Mouse (Mus musculus) layer of hippocampus, adult 9-11 months (tissue): ENCODE data around the gene Tagln.

Experiments used
- DNase-seq: peaks from one replicate; pipeline ENCODE4 v3.0.0; 2022

Tagln gene

DNA sequence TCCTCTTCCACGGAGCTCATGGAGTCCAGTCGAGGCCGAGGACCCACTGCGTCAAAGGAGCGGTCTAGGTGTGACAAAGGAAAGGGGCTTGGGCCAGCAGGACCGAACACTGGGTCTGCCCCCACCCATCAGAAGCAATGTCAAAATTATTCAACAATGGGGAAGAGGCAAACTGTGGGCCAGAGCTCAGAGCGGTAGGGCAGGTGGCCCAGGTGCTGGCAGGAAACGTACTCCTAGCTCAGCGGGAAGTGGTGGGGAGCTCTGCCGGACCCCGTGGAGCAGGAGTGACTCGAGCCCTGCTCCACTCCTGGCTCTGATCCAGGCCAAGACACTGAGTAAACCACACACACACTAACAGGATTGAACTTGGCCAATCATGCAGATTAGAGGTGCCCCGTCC is 9.9 kb upstream of the Tagln start:
- no peak for DNase-seq

DNA sequence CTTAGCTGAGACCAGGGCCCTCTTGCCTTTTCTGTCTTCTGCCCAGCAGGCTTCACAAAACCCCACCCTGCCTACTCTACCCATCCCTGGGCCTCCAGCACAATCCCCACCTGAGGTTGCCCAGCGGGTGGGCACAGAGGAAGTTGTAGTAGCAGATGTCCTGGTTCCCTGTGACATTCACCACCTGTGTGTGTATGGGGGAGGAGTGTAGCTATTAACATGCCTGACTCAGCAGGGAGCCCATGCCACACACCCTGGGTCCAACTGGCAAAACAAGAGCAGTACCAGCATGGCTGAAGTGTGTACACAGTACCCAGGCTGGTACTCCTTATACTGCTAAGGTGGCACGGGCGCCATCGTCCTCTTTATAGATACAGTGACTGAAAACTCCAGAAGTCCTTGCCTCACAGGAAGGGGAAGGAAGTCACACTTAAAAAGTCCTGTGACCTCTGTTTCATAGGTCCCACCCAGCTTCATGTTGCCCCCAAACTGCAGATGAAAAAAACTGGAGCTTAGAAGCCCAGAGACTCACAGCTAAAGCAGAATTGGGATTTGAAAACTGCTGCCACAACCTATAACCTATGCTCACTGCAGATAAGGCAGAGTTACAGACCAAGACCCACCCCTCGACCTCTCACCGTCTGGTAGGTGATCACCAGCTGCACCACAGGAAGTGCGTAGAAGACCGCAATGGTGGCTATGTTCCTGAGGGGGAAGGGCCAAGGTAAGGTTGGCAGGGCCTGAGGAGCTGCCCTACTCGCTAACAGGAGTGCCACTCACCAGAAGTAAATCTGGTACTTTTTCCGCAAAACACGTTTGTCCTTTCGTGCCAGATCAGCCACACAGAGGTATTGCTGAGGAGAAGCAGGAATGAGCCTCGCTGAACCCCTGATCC is 8.9 kb upstream of the Tagln start:
- DNase-seq: no peak

DNA sequence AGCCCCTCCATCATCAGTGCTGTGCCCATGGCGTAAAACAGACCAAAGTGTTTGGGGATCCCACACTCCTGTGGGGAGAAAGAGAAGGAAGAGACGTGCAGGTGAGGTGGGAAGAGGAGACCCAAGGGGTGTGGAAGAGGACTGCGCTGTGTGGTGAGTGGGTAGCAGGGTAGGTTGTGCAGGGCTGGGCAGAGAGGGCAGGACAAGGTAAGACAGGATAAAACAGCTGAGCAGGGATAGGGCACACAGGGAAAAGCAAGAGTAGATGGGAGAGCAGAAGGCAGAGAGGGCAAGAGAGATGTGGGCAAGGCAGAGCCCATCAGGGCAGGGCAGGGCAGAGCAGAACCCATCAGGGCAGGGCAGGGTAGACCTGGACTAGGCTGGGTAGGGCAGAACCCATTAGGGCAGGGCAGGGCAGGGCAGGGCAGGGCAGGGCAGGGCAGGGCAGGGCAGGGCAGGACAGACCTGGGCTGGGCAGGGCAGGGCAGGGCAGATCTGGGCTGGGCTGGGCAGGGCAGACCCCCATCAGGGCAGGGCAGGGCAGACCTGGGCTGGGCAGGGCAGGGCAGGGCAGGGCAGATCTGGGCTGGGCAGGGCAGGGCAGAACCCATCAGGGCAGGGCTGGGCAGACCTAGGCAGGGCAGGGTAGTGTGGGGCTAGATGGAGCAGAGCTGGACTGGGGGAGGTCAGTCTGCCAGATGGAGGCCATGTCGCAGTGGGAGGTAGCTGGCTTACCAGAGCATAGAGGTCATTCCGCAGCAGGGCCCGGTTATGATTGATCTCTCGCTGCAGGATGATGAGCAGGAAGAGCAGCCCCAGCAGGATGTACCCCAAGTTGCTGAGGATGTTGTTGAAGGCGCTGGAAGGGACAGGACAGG is 8.0 kb upstream of the Tagln start:
- no peak for DNase-seq

- no peak for DNase-seq
These were observed 7.1 kb upstream of the Tagln start for GRCm38 (mm10) chr9:45942916-45943315.

DNA sequence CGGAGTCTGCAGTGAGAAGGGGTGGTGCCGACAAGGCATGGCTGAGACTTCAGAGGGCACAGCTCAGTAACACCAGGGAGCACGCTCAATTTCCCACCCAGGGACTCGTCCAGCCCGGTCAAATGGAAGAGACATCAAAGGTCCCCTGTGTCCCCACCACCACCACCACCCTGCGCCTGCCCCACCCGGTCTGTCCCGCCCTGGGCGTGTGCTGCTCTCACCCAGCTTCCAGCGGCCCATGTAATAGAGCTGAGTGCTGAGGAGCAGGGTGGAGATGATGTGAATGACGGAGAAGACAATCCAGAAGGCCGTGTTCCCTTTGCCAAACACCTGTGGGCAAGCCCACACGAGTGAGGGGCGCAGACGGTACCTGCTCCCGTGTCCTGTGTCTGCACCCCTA is 6.6 kb upstream of the Tagln start:
- DNase-seq: no peak

DNA sequence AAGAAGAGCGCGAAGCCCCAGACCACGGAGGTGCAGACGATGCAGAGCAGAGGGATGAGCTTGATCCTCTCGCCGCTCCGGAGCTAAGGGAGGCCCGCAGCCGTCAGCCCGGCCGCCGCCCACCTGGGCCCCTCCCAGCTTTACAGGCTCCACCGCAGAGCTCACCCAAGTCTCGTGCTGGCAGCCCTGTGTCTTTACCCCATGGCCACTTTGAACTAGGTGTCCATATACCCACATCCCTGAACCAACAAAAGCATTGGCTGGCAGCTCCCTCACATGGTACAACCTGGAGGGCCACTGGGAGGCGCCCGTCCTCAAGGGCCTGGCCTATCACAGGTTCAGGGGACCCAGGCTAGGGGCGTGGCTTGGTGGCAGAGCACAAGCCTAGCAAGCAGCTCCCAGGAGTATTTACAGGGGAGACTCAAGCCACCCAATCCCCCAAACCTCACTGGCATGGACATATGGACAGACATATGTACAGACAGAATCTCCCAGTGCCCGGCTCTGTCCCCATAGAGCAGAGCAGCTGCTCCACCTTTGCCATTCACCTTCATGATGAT is 5.6 kb upstream of the Tagln start:
- no peak for DNase-seq

DNA sequence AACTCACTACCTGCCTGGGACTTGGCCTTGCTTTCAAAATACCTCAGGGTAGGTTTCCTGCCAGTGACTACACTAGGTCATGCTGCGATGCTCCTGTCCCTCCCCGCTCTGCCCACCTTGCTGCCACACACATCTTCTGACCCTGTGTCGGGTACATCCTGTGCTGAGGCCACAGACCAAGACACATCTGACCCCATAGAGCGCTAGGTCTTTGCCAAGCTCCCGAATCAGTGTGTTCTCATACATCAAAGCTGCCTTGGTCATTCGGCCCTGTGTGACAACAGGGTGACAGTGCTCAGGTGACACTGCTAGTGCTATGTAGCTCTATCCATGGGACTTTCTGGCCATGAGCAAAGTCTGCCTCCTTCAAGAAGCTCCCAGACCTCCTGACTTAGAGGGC is 3.9 kb upstream of the Tagln start:
- no peak for DNase-seq

DNA sequence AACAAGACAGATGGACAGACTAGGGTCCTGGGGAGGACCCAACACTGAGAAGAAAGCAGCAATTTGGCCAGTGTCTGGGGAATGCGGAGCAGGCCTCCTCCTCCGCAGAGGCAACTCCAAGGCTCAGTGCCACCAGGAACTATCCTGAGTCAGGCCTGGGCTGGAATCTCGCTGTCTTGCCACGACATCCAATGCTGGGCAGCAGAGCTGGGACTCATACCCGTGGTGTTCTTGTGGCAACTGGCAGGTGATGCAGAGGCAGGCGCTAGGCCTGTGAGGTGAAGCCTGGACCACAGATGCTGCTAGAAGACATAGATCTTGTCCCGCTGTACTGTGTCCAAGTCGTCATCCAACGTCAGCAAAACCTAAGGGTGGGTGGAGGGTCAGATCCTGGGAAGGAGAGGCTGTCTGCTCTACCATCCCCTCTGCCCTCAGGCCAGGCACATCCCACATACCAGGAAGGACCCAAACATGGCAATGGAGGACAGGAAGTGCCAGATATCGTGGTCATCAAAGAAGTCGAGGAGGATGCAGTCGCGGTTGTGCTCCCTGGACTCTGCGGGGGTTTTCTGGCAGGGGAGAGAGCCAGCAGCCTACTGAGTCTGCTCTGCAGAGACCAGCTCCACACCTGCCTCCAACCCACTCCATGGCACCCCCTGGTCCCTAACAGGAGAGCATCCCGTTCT is 3.2 kb upstream of the Tagln start:
- DNase-seq: no peak

DNA sequence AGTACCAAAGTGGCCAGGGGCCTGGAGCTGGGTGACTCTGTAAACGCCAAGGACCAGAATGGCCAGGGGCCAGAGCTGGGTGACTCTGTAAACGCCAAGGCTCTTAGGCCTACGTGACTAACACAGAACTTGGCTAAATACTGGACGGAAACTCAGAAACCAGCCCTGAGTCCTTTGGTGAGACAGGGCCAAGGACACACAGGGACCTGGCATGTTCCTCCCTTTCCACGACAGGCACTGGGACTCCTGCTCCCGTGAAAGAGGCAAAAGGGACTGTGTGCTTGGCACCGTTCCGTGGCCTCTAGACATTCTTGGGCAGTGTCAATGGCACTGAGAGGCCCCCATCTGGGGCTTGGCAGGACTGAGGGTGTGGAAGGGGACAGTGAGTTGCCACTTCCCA is 2.2 kb upstream of the Tagln start:
- no peak for DNase-seq

GRCm38 (mm10) chr9:45936883-45937282 is 1.0 kb upstream of the Tagln start:
- DNase-seq: peak; percentile 40

- peak; percentile 60 for DNase-seq
These were observed 3.1 kb downstream of the Tagln start for GRCm38 (mm10) chr9:45932571-45933415.

GRCm38 (mm10) chr9:45931958-45932357 is 3.9 kb downstream of the Tagln start:
- DNase-seq: no peak

DNA sequence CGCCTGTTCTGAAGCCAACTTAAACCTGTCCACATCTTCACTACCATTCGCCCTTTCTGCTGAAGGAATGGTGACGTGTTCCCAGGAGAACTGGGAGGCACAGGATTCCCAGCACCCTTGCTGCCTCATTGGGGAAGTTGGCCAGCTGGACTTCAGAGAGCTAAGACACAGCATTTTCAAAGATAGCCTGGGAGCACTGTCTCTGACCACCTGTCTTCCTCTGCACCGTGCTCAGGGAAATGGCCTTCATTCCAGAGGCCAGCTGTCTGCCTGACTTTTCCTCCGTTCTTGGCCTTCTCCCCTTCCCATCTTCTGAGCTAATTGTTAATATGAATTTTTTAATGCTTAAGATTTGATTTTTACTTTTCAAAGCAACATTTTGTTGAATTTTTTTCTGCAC is 6.6 kb downstream of the Tagln start:
- DNase-seq: no peak

DNA sequence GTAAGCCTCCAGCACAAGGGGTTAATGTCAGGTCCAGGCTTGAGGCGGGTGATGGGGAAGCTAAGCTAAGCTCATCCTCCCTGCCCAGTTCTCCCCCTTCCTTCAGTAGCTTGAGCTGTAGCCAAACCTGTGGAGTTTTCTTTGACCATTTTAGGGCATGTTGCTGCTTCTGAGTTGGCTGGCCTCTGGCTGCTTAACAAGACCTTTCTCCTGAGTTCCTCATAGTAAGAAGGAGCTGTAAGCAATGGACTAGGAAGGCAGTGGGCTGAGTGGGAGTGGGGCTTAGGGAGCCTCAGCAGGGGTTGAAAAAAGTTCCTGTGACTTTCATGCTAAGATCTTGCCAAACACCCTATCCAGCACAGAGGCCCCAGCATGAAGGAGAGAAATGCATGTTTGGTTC is 16.0 kb downstream of the Tagln start:
- no peak for DNase-seq

DNA sequence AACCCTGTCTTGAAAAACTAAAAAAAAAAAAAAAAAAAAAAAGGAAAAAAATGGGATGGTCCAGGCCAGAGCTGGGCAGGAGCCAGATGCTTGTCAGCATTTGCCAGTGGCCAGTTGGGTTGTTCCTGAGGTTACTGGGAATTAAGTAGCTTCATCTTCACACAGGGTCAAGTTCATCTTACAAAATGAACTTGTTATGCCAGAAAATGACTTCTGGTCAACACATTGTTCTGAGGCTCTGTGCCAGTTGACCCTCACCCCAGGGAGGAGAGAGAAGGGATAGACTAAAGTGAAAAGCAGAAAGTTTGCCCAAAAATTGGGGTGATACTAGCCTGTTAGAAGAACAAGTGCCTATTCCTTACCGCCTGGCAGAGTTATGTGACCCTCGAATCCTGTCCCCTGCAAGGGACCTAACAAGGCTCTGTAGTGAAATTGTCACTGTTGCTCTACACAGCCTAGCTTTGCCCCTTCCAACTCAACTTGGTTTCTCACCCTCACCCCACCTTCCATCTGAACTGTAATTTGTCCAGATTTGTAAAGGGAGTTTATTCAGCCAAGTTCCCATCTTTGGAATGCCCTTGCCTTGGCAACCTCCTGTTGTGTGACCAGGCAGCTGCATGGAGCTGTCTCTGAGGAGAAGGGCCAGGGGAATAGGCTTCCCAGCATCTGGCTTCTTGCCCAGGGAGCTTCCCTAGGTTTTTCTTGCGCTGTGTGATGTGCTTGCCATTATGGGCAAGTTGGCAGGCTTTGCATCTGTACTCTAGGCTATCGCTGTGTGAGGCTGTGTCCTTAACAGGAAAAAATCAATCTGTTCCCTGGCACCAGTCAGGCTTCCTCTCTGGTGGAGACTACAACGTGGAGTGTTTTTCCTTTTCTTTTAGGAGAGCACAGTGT is 18.6 kb downstream of the Tagln start:
- peak; percentile 62 for DNase-seq

GRCm38 (mm10) chr9:45915659-45916058 is 20.2 kb downstream of the Tagln start:
- no peak for DNase-seq

GRCm38 (mm10) chr9:45911673-45912072 is 24.2 kb downstream of the Tagln start:
- DNase-seq: no peak

DNA sequence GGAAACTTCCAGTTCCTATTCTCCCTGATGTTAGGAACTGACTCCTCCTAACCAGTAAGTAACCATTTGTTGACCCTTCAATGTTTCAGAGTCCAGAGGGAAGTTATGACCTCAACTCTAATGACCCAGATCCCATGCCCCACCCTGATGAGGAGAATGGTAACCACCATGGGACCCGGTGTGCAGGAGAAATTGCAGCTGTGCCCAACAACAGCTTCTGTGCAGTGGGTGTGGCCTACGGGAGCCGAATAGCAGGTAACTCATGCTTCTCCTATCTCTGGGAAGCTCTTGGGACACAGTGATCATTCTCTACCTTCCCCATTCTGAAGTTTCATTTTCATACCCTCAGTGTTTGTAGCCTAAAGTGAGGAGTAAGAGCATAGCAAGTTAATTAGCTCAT is 24.9 kb downstream of the Tagln start:
- no peak for DNase-seq

GRCm38 (mm10) chr9:45907078-45907428 is 28.8 kb downstream of the Tagln start:
- no peak for DNase-seq

GRCm38 (mm10) chr9:45906355-45907077 is 29.3 kb downstream of the Tagln start, which contains the start of the genes Pcsk7 and Rnf214:
Pcsk7 (plus strand) TSS chr9:45906497.
Rnf214 (minus strand) TSS chr9:45906911.
- peak; percentile 91 for DNase-seq
